Mouse (Mus musculus) limb, embryonic 12.5 days (tissue): ENCODE results near the gene Uvrag. TPM values are rescaled to one million over a fixed set of nuclear protein-coding genes. Genes with fewer than 3 reads are reported as not detected.
A peak's percentile ranks its signal among the peaks of the same experiment; 100 is the strongest.

Experiments used
- ATAC-seq: fragments of 200-750 bp; cut with Nextera tagmentation; 2 replicates; pipeline ENCODE4 v1.8.0; 2017; ENCODE audit warnings: low read depth, moderate TSS enrichment; ENCODE audit not compliant: insufficient number of reproducible peaks, insufficient read depth, low FRiP score, low TSS enrichment
- H3K27ac ChIP-seq: fragments of 300-500 bp; sonication (generic); 2 replicates; pipeline ENCODE4 v1.5.1; 2016; ENCODE audit warnings: mild to moderate bottlenecking, moderate library complexity
- H3K27me3 ChIP-seq: fragments of 300-500 bp; sonication (generic); 2 replicates; pipeline ENCODE4 v1.6.1; 2016; ENCODE audit warnings: mild to moderate bottlenecking, moderate library complexity
- H3K36me3 ChIP-seq: fragments of 300-500 bp; sonication (generic); 2 replicates; pipeline ENCODE4 v1.6.1; 2016; ENCODE audit warnings: mild to moderate bottlenecking, moderate library complexity
- H3K4me1 ChIP-seq: fragments of 300-500 bp; sonication (generic); replicated peaks from 2 replicates; pipeline ENCODE4 v1.6.1; 2016
- H3K4me2 ChIP-seq: fragments of 300-500 bp; sonication (generic); 2 replicates; pipeline ENCODE4 v1.6.1; 2016; ENCODE audit warnings: mild to moderate bottlenecking, moderate library complexity
- H3K4me3 ChIP-seq: fragments of 300-500 bp; sonication (generic); replicated peaks from 2 replicates; pipeline ENCODE4 v1.5.1; 2016; ENCODE audit warnings: mild to moderate bottlenecking
- H3K9ac ChIP-seq: fragments of 300-500 bp; sonication (generic); replicated peaks from 2 replicates; pipeline ENCODE4 v1.6.1; 2016; ENCODE audit warnings: mild to moderate bottlenecking, moderate library complexity
- H3K9me3 ChIP-seq: fragments of 300-500 bp; sonication (generic); 2 replicates; pipeline ENCODE4 v1.6.1; 2016; ENCODE audit warnings: mild to moderate bottlenecking, moderate library complexity
- WGBS: fragments of 180-500 bp; shearing (Covaris S2); methylation state at CpG from one replicate; pipeline ENCODE4 v1.1.7; 2016; 5-methylcytosine and 5-hydroxymethylcytosine counted together
- polyA plus RNA-seq: library from polyadenylated mRNA; unstranded; fragments of >200 nt; fragmentation: Nextera tagmentation; extraction: Ambion mirVana; gene quantifications from 2 replicates; pipeline ENCODE4 v1.2.1, GENCODE M21; 2016

The Uvrag gene
- polyA plus RNA-seq, 1 experiment from 2014 or later: 17.4 TPM

GRCm38 (mm10) chr7:98888810-98889209 lies 252.1 kb downstream of the Uvrag start:
- Histone ChIP-seq H3K9ac (no peak overlapping the region), H3K9me3 (no peaks in the 10 kb centered on the region), H3K36me3 (peaks cover 3% of the 10 kb centered on the region; the same call in 1 of the 2 replicates), H3K27me3 (peaks cover 13% of the 10 kb centered on the region), H3K4me3 (no peak overlapping the region), H3K4me2 (no peak overlapping the region), H3K4me1 (peaks cover 37% of the 10 kb centered on the region), H3K27ac (no peak overlapping the region)
- 53% methylated on average over 5 of the region's 5 CpGs for WGBS
- ATAC-seq: no peak

- 59% methylated on average over 22 of the region's 22 CpGs for WGBS
- peaks cover 10% of the 10 kb centered on the region for H3K27me3 ChIP-seq
- no peak overlapping the region for H3K4me2 ChIP-seq
- no peak for ATAC-seq
- no peak overlapping the region for H3K4me3 ChIP-seq
- H3K9me3 ChIP-seq: no peaks in the 10 kb centered on the region
- peaks cover 3% of the 10 kb centered on the region; the same call in 1 of the 2 replicates for H3K36me3 ChIP-seq
- no peak overlapping the region for H3K27ac ChIP-seq
- H3K4me1 ChIP-seq: peaks cover 33% of the 10 kb centered on the region
- no peak overlapping the region for H3K9ac ChIP-seq
Measured at GRCm38 (mm10) chr7:98887811-98888261, 253.1 kb downstream of the Uvrag start.

- Histone ChIP-seq H3K4me1 (peaks cover 28% of the 10 kb centered on the region), H3K27ac (no peak overlapping the region), H3K4me2 (no peak overlapping the region), H3K27me3 (peaks cover 12% of the 10 kb centered on the region; the same call in 1 of the 2 replicates), H3K4me3 (no peak overlapping the region), H3K9me3 (no peaks in the 10 kb centered on the region), H3K9ac (no peak overlapping the region), H3K36me3 (no peaks in the 10 kb centered on the region)
- ATAC-seq: no peak
- WGBS: 56% methylated on average over 4 of the region's 4 CpGs
Measured at GRCm38 (mm10) chr7:98881887-98882286, 259.1 kb downstream of the Uvrag start.

- WGBS: 86% methylated on average over 2 of the region's 2 CpGs
- no peaks in the 10 kb centered on the region for H3K9me3 ChIP-seq
- H3K36me3 ChIP-seq: no peaks in the 10 kb centered on the region
- H3K4me3 ChIP-seq: no peak overlapping the region
- no peak overlapping the region for H3K9ac ChIP-seq
- H3K4me2 ChIP-seq: no peak overlapping the region
- ATAC-seq: no peak
- H3K4me1 ChIP-seq: peaks cover 55% of the 10 kb centered on the region
- peaks cover 19% of the 10 kb centered on the region; the same call in 1 of the 2 replicates for H3K27me3 ChIP-seq
- H3K27ac ChIP-seq: no peak overlapping the region
Measured at GRCm38 (mm10) chr7:98879176-98879575, 261.8 kb downstream of the Uvrag start.

GRCm38 (mm10) chr7:98876119-98876518 lies 264.8 kb downstream of the Uvrag start:
- H3K27ac ChIP-seq: peak overlapping the region; percentile 83
- peak overlapping the region; percentile 44; the same call in 1 of the 2 replicates for H3K9ac ChIP-seq
- H3K27me3 ChIP-seq: peaks cover 34% of the 10 kb centered on the region
- 31% methylated on average over 13 of the region's 13 CpGs for WGBS
- peak; percentile 22; the same call in 1 of the 2 replicates for ATAC-seq
- H3K9me3 ChIP-seq: no peaks in the 10 kb centered on the region
- peaks cover 75% of the 10 kb centered on the region for H3K4me1 ChIP-seq
- H3K4me3 ChIP-seq: no peak overlapping the region
- H3K4me2 ChIP-seq: peak overlapping the region; percentile 31
- H3K36me3 ChIP-seq: no peaks in the 10 kb centered on the region

GRCm38 (mm10) chr7:98875390-98875990 lies 265.5 kb downstream of the Uvrag start:
- peaks cover 82% of the 10 kb centered on the region for H3K4me1 ChIP-seq
- no peaks in the 10 kb centered on the region for H3K36me3 ChIP-seq
- H3K9ac ChIP-seq: no peak overlapping the region; the same call in 1 of the 2 replicates
- ATAC-seq: peak; percentile 54
- WGBS: 20% methylated on average over 12 of the region's 13 CpGs
- H3K27ac ChIP-seq: peak overlapping the region; percentile 81
- peak overlapping the region; percentile 31 for H3K4me2 ChIP-seq
- H3K9me3 ChIP-seq: no peaks in the 10 kb centered on the region
- H3K27me3 ChIP-seq: peaks cover 34% of the 10 kb centered on the region
- no peak overlapping the region for H3K4me3 ChIP-seq

GRCm38 (mm10) chr7:98874411-98874951 lies 266.5 kb downstream of the Uvrag start:
- Histone ChIP-seq H3K27me3 (peaks cover 34% of the 10 kb centered on the region), H3K9me3 (no peaks in the 10 kb centered on the region), H3K4me1 (peaks cover 84% of the 10 kb centered on the region), H3K36me3 (no peaks in the 10 kb centered on the region), H3K27ac (no peak overlapping the region), H3K9ac (0 out of 2 replicates have a peak overlapping the region, but pooled peaks have one; percentile 8), H3K4me2 (no peak overlapping the region), H3K4me3 (no peak overlapping the region)
- ATAC-seq: no peak
- 57% methylated on average over 6 of the region's 6 CpGs for WGBS

GRCm38 (mm10) chr7:98873316-98873715 lies 267.6 kb downstream of the Uvrag start:
- Histone ChIP-seq H3K9me3 (no peaks in the 10 kb centered on the region), H3K9ac (no peak overlapping the region), H3K4me2 (no peak overlapping the region), H3K36me3 (no peaks in the 10 kb centered on the region), H3K4me1 (peaks cover 85% of the 10 kb centered on the region), H3K27me3 (peaks cover 46% of the 10 kb centered on the region), H3K27ac (no peak overlapping the region), H3K4me3 (no peak overlapping the region)
- no peak for ATAC-seq
- 88% methylated on average over 12 of the region's 12 CpGs for WGBS

GRCm38 (mm10) chr7:98871882-98872281 lies 269.1 kb downstream of the Uvrag start:
- no peak for ATAC-seq
- no peaks in the 10 kb centered on the region for H3K36me3 ChIP-seq
- H3K27ac ChIP-seq: peak overlapping the region; percentile 88; the same call in 1 of the 2 replicates
- WGBS: 69% methylated on average over 12 of the region's 12 CpGs
- H3K4me1 ChIP-seq: peaks cover 87% of the 10 kb centered on the region
- H3K27me3 ChIP-seq: peaks cover 49% of the 10 kb centered on the region
- no peak overlapping the region for H3K4me3 ChIP-seq
- H3K9me3 ChIP-seq: no peaks in the 10 kb centered on the region
- no peak overlapping the region for H3K4me2 ChIP-seq
- no peak overlapping the region for H3K9ac ChIP-seq

- ATAC-seq: 0 out of 2 replicates have a peak, but pooled peaks have one; percentile 34
- H3K9me3 ChIP-seq: no peaks in the 10 kb centered on the region
- H3K27me3 ChIP-seq: peaks cover 54% of the 10 kb centered on the region
- WGBS: 12% methylated on average over 12 of the region's 12 CpGs
- H3K36me3 ChIP-seq: no peaks in the 10 kb centered on the region
- peaks cover 81% of the 10 kb centered on the region for H3K4me1 ChIP-seq
- 0 out of 2 replicates have a peak overlapping the region, but pooled peaks have one; percentile 5 for H3K9ac ChIP-seq
- H3K4me2 ChIP-seq: no peak overlapping the region
- peak overlapping the region; percentile 88 for H3K27ac ChIP-seq
- H3K4me3 ChIP-seq: no peak overlapping the region
Measured at GRCm38 (mm10) chr7:98870791-98871190, 270.1 kb downstream of the Uvrag start.

- no peak overlapping the region for H3K4me3 ChIP-seq
- H3K4me1 ChIP-seq: peaks cover 72% of the 10 kb centered on the region
- H3K9me3 ChIP-seq: no peaks in the 10 kb centered on the region
- ATAC-seq: no peak
- peaks cover 57% of the 10 kb centered on the region for H3K27me3 ChIP-seq
- 57% methylated on average over 3 of the region's 3 CpGs for WGBS
- H3K4me2 ChIP-seq: no peak overlapping the region
- H3K36me3 ChIP-seq: no peaks in the 10 kb centered on the region
- H3K27ac ChIP-seq: no peak overlapping the region
- H3K9ac ChIP-seq: no peak overlapping the region
Measured at GRCm38 (mm10) chr7:98869070-98869469, 271.9 kb downstream of the Uvrag start.
